Mouse (Mus musculus) monocyte, adult 5-6 weeks (primary cell): ENCODE data around the gene Mark2. TPM values are rescaled to one million over a fixed set of nuclear protein-coding genes. Genes with fewer than 3 reads are reported as not detected.

ENCODE experiments used
- ATAC-seq: fragments of 153-309, 156-312 bp; replicated peaks from 2 replicates; pipeline ENCODE4 v1.8.0; 2017; ENCODE audit warnings: mild to moderate bottlenecking; ENCODE audit not compliant: low TSS enrichment, insufficient number of reproducible peaks, severe bottlenecking, poor library complexity, low FRiP score
- total RNA-seq: library from RNA; stranded (forward); fragments of 200-1000, 200-491, 200-594 nt; gene quantifications from 3 replicates; pipeline ENCODE4 v1.2.3, GENCODE M21; 2017

Gene Mark2
- total RNA-seq, 1 experiment from 2014 or later: 41.5 TPM

GRCm38 (mm10) chr19:7240291-7240690 lies 101.4 kb downstream of the Mark2 start:
- no peak for ATAC-seq

DNA sequence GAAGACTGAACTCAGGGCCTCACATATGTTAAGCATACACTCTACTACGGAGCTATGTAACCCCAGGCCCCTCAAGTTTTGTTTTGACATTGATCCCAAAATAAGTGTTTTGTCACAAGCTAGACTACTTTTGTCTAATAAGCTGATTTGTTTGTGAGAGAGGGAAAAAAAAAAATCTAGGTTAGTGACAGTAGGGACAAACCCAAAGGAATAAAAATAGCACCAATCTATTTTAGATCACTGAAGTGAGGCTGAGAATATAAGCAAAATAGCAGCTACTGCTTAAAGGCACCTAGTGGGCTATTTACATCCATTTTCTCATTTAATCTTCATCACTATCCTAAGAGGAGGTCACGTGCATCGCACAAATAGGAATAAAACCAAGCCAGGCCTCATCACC lies 102.1 kb downstream of the Mark2 start:
- no peak for ATAC-seq

DNA sequence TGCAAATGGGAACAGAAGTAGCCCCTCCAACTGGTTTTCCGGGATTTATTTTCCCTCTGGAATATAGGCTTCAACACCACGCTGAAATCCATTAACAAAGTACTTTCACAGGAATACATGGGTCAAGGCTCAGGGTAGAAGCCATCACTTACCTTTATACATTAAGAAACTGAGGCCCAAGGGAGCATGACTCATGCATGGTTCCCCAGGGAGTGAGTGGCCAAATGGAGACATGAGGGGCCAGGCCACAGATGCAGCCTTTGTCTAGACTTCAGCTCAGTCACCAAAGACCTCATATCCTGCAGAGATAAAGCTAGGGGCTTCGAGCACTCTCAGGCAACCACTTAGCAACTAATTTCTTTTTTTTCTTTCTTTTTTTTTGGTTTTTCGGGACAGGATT lies 104.9 kb downstream of the Mark2 start:
- ATAC-seq: no peak

- no peak for ATAC-seq
Measured at GRCm38 (mm10) chr19:7236011-7236410, 105.6 kb downstream of the Mark2 start.

DNA sequence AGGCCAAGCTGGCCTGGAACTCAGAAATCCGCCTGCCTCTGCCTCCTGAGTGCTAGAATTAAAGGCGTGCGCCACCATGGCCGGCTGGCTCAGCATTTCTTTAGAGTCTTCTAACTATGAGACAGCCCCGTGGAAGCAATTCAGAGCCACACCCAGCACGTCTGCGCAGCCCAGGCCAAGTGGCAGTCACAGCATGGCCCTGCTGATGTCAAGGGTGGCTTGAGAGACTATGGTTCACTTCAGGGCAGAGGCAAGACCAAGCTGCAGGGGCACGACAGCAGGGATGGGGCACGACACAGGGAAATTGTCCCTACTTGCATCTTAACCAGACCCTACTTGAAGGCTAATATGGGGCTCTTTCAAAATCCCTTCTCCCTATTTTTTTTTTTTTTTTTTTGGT lies 106.2 kb downstream of the Mark2 start:
- no peak for ATAC-seq

GRCm38 (mm10) chr19:7234537-7235221 lies 107.0 kb downstream of the Mark2 start:
- peak; percentile 91 for ATAC-seq

GRCm38 (mm10) chr19:7226511-7226914 lies 115.1 kb downstream of the Mark2 start:
- peak; percentile 87 for ATAC-seq

Other genes starting within 250 kb of the Mark2 start
- gene Flrt1, start 236.1 kb downstream of the Mark2 start, total RNA-seq: 0.10 TPM in 1 of 3 replicates, not detected in the others
- gene Otub1, start 135.5 kb downstream of the Mark2 start, total RNA-seq: 71.4 to 75.8 TPM (median 73.8 TPM) in 3 replicates
- 236 to 274 TPM (median 246 TPM) in 3 replicates for gene Cox8a, start 124.2 kb downstream of the Mark2 start, total RNA-seq
- gene Naa40, start 100.7 kb downstream of the Mark2 start, total RNA-seq: 14.9 to 17.6 TPM (median 17.5 TPM) in 3 replicates
- not detected in 3 replicates for gene Rcor2, start 74.5 kb downstream of the Mark2 start, total RNA-seq
- 4.9 to 10.9 TPM (median 5.4 TPM) in 3 replicates for gene Spindoc, start 41.1 kb upstream of the Mark2 start, total RNA-seq
- 0.38 to 1.4 TPM (median 0.49 TPM) in 3 replicates for gene 2700081O15Rik, start 75.8 kb upstream of the Mark2 start, total RNA-seq
- 39.5 to 72.4 TPM (median 47.7 TPM) in 3 replicates for gene Rtn3, start 141.4 kb upstream of the Mark2 start, total RNA-seq
- gene Atl3, start 152.2 kb upstream of the Mark2 start, total RNA-seq: 38.2 to 51.2 TPM (median 49.7 TPM) in 3 replicates
- gene Pla2g16, start 215.6 kb upstream of the Mark2 start, total RNA-seq: 42.1 to 80.1 TPM (median 51.4 TPM) in 3 replicates